Mouse (Mus musculus) midbrain, embryonic 10.5 days (tissue): ENCODE data around the gene Gngt2. TPM values are rescaled to one million over a fixed set of nuclear protein-coding genes. Genes with fewer than 3 reads are reported as not detected.

Experiments used
- polyA plus RNA-seq: library from polyadenylated mRNA; unstranded; fragments of >200 nt; fragmentation: Nextera tagmentation; extraction: Ambion mirVana; gene quantifications from 2 replicates; pipeline ENCODE4 v1.2.1, GENCODE M21; 2016

Gngt2 gene
- polyA plus RNA-seq, 1 experiment from 2014 or later: 6.1 TPM

Other genes starting within 250 kb of the Gngt2 start
- 17.9 and 22.5 TPM in 2 replicates for gene Ngfr, start 249.5 kb upstream of the Gngt2 start, polyA plus RNA-seq
- gene Phb, start 170.3 kb upstream of the Gngt2 start, polyA plus RNA-seq: 227 and 251 TPM in 2 replicates
- 13.7 and 17.8 TPM in 2 replicates for gene Zfp652, start 124.5 kb upstream of the Gngt2 start, polyA plus RNA-seq
- 0.93 and 1.4 TPM in 2 replicates for gene B130006D01Rik, start 113.6 kb upstream of the Gngt2 start, polyA plus RNA-seq
- 0.30 TPM in 1 of 2 replicates, not detected in the other for gene Phospho1, start 12.7 kb upstream of the Gngt2 start, polyA plus RNA-seq
- 3.5 and 3.6 TPM in 2 replicates for gene Abi3, start 5.3 kb downstream of the Gngt2 start, polyA plus RNA-seq
- gene B4galnt2, start 77.7 kb downstream of the Gngt2 start, polyA plus RNA-seq: 0.11 and 0.14 TPM in 2 replicates
- gene Igf2bp1, start 168.7 kb downstream of the Gngt2 start, polyA plus RNA-seq: 176 and 190 TPM in 2 replicates
- not detected in 2 replicates for gene Gip, start 187.3 kb downstream of the Gngt2 start, polyA plus RNA-seq
- gene Snf8, start 197.7 kb downstream of the Gngt2 start, polyA plus RNA-seq: 106 and 110 TPM in 2 replicates
- 25.0 and 27.0 TPM in 2 replicates for gene Ube2z, start 228.2 kb downstream of the Gngt2 start, polyA plus RNA-seq
- gene Atp5g1, start 238.5 kb downstream of the Gngt2 start, polyA plus RNA-seq: 534 and 550 TPM in 2 replicates